Mouse (Mus musculus): ENCODE measurements around the gene Fuca2. TPM values are rescaled to one million over a fixed set of nuclear protein-coding genes. Genes with fewer than 3 reads are reported as not detected.

Fuca2 gene
- polyA plus RNA-seq, 1 experiment: 32.4 TPM

GRCm38 (mm10) chr10:13534751-13535150 lies 35.4 kb downstream of the Fuca2 start:
- no peak for DNase-seq (ENCODE audit: low read depth)

GRCm38 (mm10) chr10:13536706-13537105 lies 37.4 kb downstream of the Fuca2 start:
- DNase-seq (ENCODE audit: low read depth): peak; percentile 62

DNA sequence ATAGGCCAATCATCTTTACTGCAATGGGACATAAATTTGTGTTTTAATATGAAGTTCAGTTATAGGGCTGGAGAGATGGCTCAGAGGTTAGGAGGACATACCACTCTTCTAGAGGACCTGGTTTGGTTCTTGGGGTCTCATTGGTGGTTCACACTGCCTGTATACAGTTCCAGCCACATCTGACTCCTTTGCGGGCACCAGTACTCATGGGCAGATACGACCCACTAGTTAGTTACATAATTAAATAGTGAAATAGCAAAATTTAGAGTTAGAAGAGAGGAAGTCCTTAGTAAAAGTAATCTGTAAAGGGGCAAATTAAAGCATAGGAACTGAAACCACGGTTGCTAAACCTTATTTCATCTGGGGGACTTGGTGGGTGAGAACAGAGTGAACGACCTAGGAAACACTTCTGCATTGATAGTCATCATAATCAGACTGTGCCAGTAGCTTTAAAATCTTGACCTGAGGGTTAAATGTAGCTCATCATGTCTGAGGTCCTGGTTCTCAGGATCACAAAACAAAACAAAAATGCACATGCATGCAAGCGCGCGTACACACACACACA lies 40.5 kb downstream of the Fuca2 start:
- DNase-seq (ENCODE audit: low read depth): no peak

DNA sequence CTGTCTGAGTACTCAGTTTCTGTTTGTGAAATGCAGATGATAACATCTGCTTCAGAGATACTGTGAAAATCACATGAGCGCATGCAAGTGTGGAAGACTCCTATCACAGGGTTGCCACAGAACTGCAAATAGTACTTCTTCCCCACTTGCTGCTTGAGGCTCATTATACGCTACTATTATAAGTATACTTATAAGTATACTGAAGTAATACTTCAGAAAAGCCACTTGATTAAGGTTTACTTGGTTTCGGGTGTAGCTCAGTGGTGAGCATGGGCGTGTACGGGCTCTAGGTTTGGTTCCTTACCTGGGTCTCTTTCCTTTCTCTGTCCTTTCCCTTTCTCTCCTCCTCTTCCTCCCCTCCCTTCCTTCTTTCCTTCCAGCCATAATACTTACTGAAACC lies 42.4 kb downstream of the Fuca2 start:
- no peak for DNase-seq (ENCODE audit: low read depth)

GRCm38 (mm10) chr10:13552646-13553497 lies 53.5 kb downstream of the Fuca2 start, which contains the start of the genes Adat2 and Pex3:
Gene Adat2, plus strand, starts transcription at chr10:13552894.
Gene Pex3, minus strand, starts transcription at chr10:13553142.
- no peak for DNase-seq (ENCODE audit: low read depth)

DNA sequence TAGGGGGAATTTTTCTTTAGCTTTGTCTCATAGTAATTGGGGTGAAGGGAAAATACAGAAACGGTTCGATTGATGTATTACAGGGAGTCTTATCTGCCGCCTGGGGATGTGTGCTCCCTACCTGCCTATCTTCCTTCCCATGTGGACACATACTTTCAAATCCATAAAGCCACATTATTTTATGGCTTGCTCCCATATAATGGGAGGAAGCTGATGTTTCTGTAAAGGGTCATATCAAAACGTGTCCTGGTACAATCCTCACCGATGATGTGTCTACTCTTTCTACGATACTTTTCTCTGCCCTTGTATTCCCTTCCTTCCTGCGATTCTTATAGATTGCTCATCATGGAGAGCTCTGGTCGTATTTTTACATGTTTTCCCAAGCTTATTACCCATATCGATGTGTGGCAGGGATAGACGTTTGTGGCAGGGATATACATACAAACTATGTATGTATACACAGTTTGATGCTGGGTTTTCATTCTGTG lies 54.2 kb downstream of the Fuca2 start:
- no peak for DNase-seq (ENCODE audit: low read depth)

GRCm38 (mm10) chr10:13554316-13554715 lies 55.0 kb downstream of the Fuca2 start:
- DNase-seq (ENCODE audit: low read depth): no peak

GRCm38 (mm10) chr10:13560014-13560674 lies 60.8 kb downstream of the Fuca2 start:
- DNase-seq (ENCODE audit: low read depth): no peak

- DNase-seq (ENCODE audit: low read depth): no peak
Measured at GRCm38 (mm10) chr10:13564364-13565079, 65.2 kb downstream of the Fuca2 start.

DNA sequence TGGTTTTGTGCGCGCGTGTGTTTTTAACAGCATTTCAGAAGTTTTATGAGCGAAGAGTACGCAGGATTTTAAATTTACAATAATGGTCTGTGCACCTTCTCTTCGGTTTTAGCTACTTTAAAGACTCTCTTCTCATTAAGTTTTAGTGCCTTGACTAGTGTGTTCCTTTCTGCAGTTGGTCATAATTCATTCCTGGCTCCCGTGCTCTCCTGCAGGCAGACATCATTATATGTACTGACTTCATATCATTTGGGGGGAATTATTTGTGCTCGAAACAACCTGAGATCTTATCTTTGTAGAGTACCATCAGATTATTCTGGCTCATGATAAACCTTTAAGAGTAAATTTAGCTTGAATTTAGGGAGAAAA lies 65.7 kb downstream of the Fuca2 start:
- DNase-seq (ENCODE audit: low read depth): no peak

GRCm38 (mm10) chr10:13566393-13566792 lies 67.1 kb downstream of the Fuca2 start:
- DNase-seq (ENCODE audit: low read depth): no peak

Other genes with a start within 250 kb of the Fuca2 start
- 8.1 and 11.5 TPM in 2 replicates for gene Phactr2, start 25.1 kb upstream of the Fuca2 start, polyA plus RNA-seq (2012; rRNA removed)
- gene Adat2, start 53.4 kb downstream of the Fuca2 start, polyA plus RNA-seq (2012; rRNA removed): 4.9 and 6.1 TPM in 2 replicates
- 18.1 and 20.6 TPM in 2 replicates for gene Pex3, start 53.6 kb downstream of the Fuca2 start, polyA plus RNA-seq (2012; rRNA removed)

All from gonadal fat pad, adult 2 months (tissue).